Mouse (Mus musculus) liver, adult 2 months (tissue): ENCODE results near the gene Bicral.

Experiments used
- CTCF ChIP-seq: fragments of 200-500 bp; IDR thresholded peaks from 2 replicates; pipeline ENCODE4 v1.5.1; 2011; ENCODE audit warnings: low read depth, low read length, control low read depth
- POLR2A ChIP-seq: fragments of 200-500 bp; IDR thresholded peaks from 2 replicates; pipeline ENCODE4 v1.6.1; 2011; ENCODE audit warnings: low read length, control low read depth; ENCODE audit not compliant: insufficient read depth; ENCODE audit errors: extremely low read depth

DNA sequence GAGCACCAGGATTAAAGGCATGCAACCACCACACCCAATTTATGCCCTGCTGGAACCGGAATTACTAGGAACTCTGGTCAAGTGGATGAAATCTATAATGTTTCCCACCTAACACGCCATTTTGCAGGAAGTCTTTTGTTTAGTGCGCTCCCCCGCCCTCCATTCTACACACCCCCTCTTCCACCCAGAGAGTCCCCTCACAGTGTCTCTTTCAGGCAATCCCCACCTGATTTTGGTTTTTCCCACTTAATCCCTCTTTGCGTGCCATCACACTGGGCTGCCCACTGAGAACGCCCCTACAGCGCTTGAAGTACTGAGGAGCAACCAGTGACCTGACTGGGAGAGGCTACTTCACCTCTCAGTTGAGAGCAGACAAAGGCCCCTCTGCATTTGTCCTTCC is 11.1 kb downstream of the Bicral start:
- TF ChIP-seq CTCF (no peak), POLR2A (no peak)
